Mouse (Mus musculus) C2C12 (cell line): ENCODE measurements around the gene Bbx.

ENCODE experiments used
- CEBPB ChIP-seq: IDR thresholded peaks from one replicate; pipeline ENCODE4 v1.6.1; 2011; ENCODE audit warnings: low read depth, mild to moderate bottlenecking, control low read depth, moderate library complexity
- CTCF ChIP-seq: IDR thresholded peaks from one replicate; pipeline ENCODE4 v1.5.1; 2011; ENCODE audit not compliant: control insufficient read depth, insufficient read depth, insufficient read length
- MAX ChIP-seq: IDR thresholded peaks from one replicate; pipeline ENCODE4 v1.6.1; 2011; ENCODE audit warnings: mild to moderate bottlenecking, control low read depth
- MYOD1 ChIP-seq: IDR thresholded peaks from one replicate; pipeline ENCODE4 v1.6.1; 2011; ENCODE audit warnings: low read depth; ENCODE audit not compliant: control insufficient read depth, insufficient read length
- MYOG ChIP-seq: IDR thresholded peaks from one replicate; pipeline ENCODE4 v1.6.1; 2011; ENCODE audit not compliant: control insufficient read depth, insufficient read length; ENCODE audit errors: extremely low read depth
- USF1 ChIP-seq: IDR thresholded peaks from one replicate; pipeline ENCODE4 v1.6.1; 2011; ENCODE audit warnings: low read depth, mild to moderate bottlenecking, control low read depth, moderate library complexity

DNA sequence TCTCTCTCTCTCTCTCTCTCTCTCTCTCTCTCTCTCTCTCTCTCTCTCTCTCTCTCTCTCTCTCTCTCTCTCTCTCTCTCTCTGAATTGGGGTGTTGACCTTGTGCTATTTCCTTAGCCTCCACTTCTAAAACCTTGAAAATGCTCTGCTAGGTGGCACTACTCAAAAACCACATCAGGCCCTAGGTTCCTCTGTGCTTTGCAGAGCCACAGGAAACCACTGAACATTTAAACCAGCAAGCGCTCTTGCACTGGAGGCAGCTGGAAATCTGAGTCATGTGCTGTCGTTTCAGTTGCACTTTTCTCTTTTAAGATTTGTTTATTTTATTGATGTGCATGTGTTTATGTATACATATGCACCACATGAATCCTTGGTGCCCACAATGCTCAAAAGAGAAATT, 59.6 kb downstream of the Bbx start:
- TF ChIP-seq USF1 (no peak), MAX (no peak), CTCF (no peak), CEBPB (no peak), MYOD1 (no peak), MYOG (no peak)
